Mouse (Mus musculus): Measurements from ENCODE around the gene Alad. TPM values are rescaled to one million over a fixed set of nuclear protein-coding genes. Genes with fewer than 3 reads are reported as not detected.

Gene Alad
- polyA plus RNA-seq (2012; rRNA removed): 296 and 338 TPM in 2 replicates
- polyA plus RNA-seq (2014; fragmentation: Nextera tagmentation; extraction: Ambion mirVana): 629 and 675 TPM in 2 replicates

- Histone ChIP-seq H3K4me2 (ENCODE audit: low read depth) (peak within 1 kb of the TSS; percentile 87), H3K9me3 (ENCODE audit: control insufficient read depth, low read length) (no peaks in the 10 kb centered on the region), H3K36me3 (replicated peaks; ENCODE audit: control insufficient read depth, insufficient read depth, low read depth) (peaks cover 20% of the 10 kb centered on the region), H3K4me3 (ENCODE audit: insufficient read depth in 1 of 2, low read depth in 2 of 2, low read length in 2 of 2) (peak within 1 kb of the TSS; percentile 92 to 98), H3K27ac (peak within 1 kb of the TSS; percentile 98), H3K27me3 (ENCODE audit: control insufficient read depth, insufficient read depth, low read length) (no peaks in the 10 kb centered on the region), H3K4me1 (replicated peaks; ENCODE audit: control insufficient read depth in 2 of 2, insufficient read depth in 2 of 2, low read length in 1 of 2) (peaks cover 13 to 35% of the 10 kb centered on the region in 2 experiments), H3K9ac (replicated peaks) (peak within 1 kb of the TSS; percentile 100)
- ATAC-seq (ENCODE audit: insufficient read depth) (peak; percentile 56), DNase-seq (ENCODE audit: low read depth in 3 of 3, low spot score in 3 of 3) (peak; percentile 74 to 88 (median 77))
- no peak for TF ChIP-seq EP300 (IDR thresholded peaks at IDR 0.05; ENCODE audit: low read depth)
- TF ChIP-seq CTCF (IDR thresholded peaks at IDR 0.05; ENCODE audit: low read depth): no peak
- WGBS (ENCODE audit: insufficient replicate concordance): under 1% methylated on average over 37 of the region's 37 CpGs
Measured at GRCm38 (mm10) chr4:62519849-62520233, at the start of gene Alad. TSS of gene Alad (minus strand) at chr4:62519918.

- Histone ChIP-seq H3K27ac (no peak overlapping the region), H3K9me3 (ENCODE audit: control insufficient read depth, low read length) (no peaks in the 10 kb centered on the region), H3K4me1 (replicated peaks; ENCODE audit: control insufficient read depth in 2 of 2, insufficient read depth in 2 of 2, low read length in 1 of 2) (no peaks in the 10 kb centered on the region), H3K27me3 (ENCODE audit: control insufficient read depth, insufficient read depth, low read length) (no peaks in the 10 kb centered on the region), H3K9ac (replicated peaks) (no peak overlapping the region), H3K36me3 (replicated peaks; ENCODE audit: control insufficient read depth, insufficient read depth, low read depth) (no peaks in the 10 kb centered on the region), H3K4me3 (ENCODE audit: insufficient read depth in 1 of 2, low read depth in 2 of 2, low read length in 2 of 2) (no peak overlapping the region), H3K4me2 (ENCODE audit: low read depth) (no peak overlapping the region)
- TF ChIP-seq CTCF (IDR thresholded peaks at IDR 0.05; ENCODE audit: low read depth) (no peak), EP300 (IDR thresholded peaks at IDR 0.05; ENCODE audit: low read depth) (no peak)
- DNase-seq (ENCODE audit: low read depth in 3 of 3, low spot score in 3 of 3): no peak
- no peak for ATAC-seq (ENCODE audit: insufficient read depth)
- WGBS (ENCODE audit: insufficient replicate concordance): 63% methylated on average over 1 of the region's 1 CpGs
Measured at GRCm38 (mm10) chr4:62568359-62568758, 48.6 kb upstream of the Alad start.

GRCm38 (mm10) chr4:62567696-62568095 lies 48.0 kb upstream of the Alad start:
- Histone ChIP-seq H3K9me3 (ENCODE audit: control insufficient read depth, low read length) (no peaks in the 10 kb centered on the region), H3K4me1 (replicated peaks; ENCODE audit: control insufficient read depth in 2 of 2, insufficient read depth in 2 of 2, low read length in 1 of 2) (no peaks in the 10 kb centered on the region), H3K27me3 (ENCODE audit: control insufficient read depth, insufficient read depth, low read length) (no peaks in the 10 kb centered on the region), H3K4me3 (ENCODE audit: insufficient read depth in 1 of 2, low read depth in 2 of 2, low read length in 2 of 2) (no peak overlapping the region), H3K36me3 (replicated peaks; ENCODE audit: control insufficient read depth, insufficient read depth, low read depth) (no peaks in the 10 kb centered on the region), H3K9ac (replicated peaks) (no peak overlapping the region), H3K27ac (no peak overlapping the region), H3K4me2 (ENCODE audit: low read depth) (no peak overlapping the region)
- ATAC-seq (ENCODE audit: insufficient read depth) (no peak), DNase-seq (ENCODE audit: low read depth in 3 of 3, low spot score in 3 of 3) (no peak)
- WGBS (ENCODE audit: insufficient replicate concordance): 71% methylated on average over 6 of the region's 6 CpGs
- TF ChIP-seq EP300 (IDR thresholded peaks at IDR 0.05; ENCODE audit: low read depth) (no peak), CTCF (IDR thresholded peaks at IDR 0.05; ENCODE audit: low read depth) (no peak)

GRCm38 (mm10) chr4:62566530-62566929 lies 46.8 kb upstream of the Alad start:
- H3K4me1 ChIP-seq (replicated peaks; ENCODE audit: control insufficient read depth in 2 of 2, insufficient read depth in 2 of 2, low read length in 1 of 2): no peaks in the 10 kb centered on the region
- H3K4me2 ChIP-seq (ENCODE audit: low read depth): no peak overlapping the region
- H3K27me3 ChIP-seq (ENCODE audit: control insufficient read depth, insufficient read depth, low read length): no peaks in the 10 kb centered on the region
- H3K9me3 ChIP-seq (ENCODE audit: control insufficient read depth, low read length): no peaks in the 10 kb centered on the region
- H3K27ac ChIP-seq: no peak overlapping the region
- H3K36me3 ChIP-seq (replicated peaks; ENCODE audit: control insufficient read depth, insufficient read depth, low read depth): no peaks in the 10 kb centered on the region
- TF ChIP-seq CTCF (IDR thresholded peaks at IDR 0.05; ENCODE audit: low read depth): no peak
- TF ChIP-seq EP300 (IDR thresholded peaks at IDR 0.05; ENCODE audit: low read depth): no peak
- no peak for ATAC-seq (ENCODE audit: insufficient read depth)
- H3K4me3 ChIP-seq (ENCODE audit: insufficient read depth in 1 of 2, low read depth in 2 of 2, low read length in 2 of 2): no peak overlapping the region
- no peak overlapping the region for H3K9ac ChIP-seq (replicated peaks)
- WGBS (ENCODE audit: insufficient replicate concordance): 58% methylated on average over 4 of the region's 4 CpGs
- DNase-seq (ENCODE audit: low read depth in 3 of 3, low spot score in 3 of 3): no peak

- no peaks in the 10 kb centered on the region for H3K36me3 ChIP-seq (replicated peaks; ENCODE audit: control insufficient read depth, insufficient read depth, low read depth)
- no peaks in the 10 kb centered on the region for H3K9me3 ChIP-seq (ENCODE audit: control insufficient read depth, low read length)
- no peak for ATAC-seq (ENCODE audit: insufficient read depth)
- no peaks in the 10 kb centered on the region for H3K27me3 ChIP-seq (ENCODE audit: control insufficient read depth, insufficient read depth, low read length)
- no peak overlapping the region for H3K4me3 ChIP-seq (ENCODE audit: insufficient read depth in 1 of 2, low read depth in 2 of 2, low read length in 2 of 2)
- H3K4me2 ChIP-seq (ENCODE audit: low read depth): no peak overlapping the region
- 27% methylated on average over 4 of the region's 4 CpGs for WGBS (ENCODE audit: insufficient replicate concordance)
- no peak for TF ChIP-seq CTCF (IDR thresholded peaks at IDR 0.05; ENCODE audit: low read depth)
- TF ChIP-seq EP300 (IDR thresholded peaks at IDR 0.05; ENCODE audit: low read depth): no peak
- H3K4me1 ChIP-seq (replicated peaks; ENCODE audit: control insufficient read depth in 2 of 2, insufficient read depth in 2 of 2, low read length in 1 of 2): no peaks in the 10 kb centered on the region
- H3K27ac ChIP-seq: no peak overlapping the region
- DNase-seq (ENCODE audit: low read depth in 3 of 3, low spot score in 3 of 3): no peak
- H3K9ac ChIP-seq (replicated peaks): no peak overlapping the region
Measured at GRCm38 (mm10) chr4:62562006-62562405, 42.3 kb upstream of the Alad start.
